Mouse (Mus musculus) midbrain, embryonic 11.5 days (tissue): Measurements from ENCODE around the gene Erich2. TPM values are rescaled to one million over a fixed set of nuclear protein-coding genes. Genes with fewer than 3 reads are reported as not detected.
A peak's percentile ranks its signal among the peaks of the same experiment; 100 is the strongest.

ENCODE experiments used
- ATAC-seq: fragments of 200-750 bp; cut with Nextera tagmentation; 2 replicates; pipeline ENCODE4 v1.8.0; 2017; ENCODE audit warnings: moderate TSS enrichment, moderate library complexity; ENCODE audit not compliant: low FRiP score
- DNase-seq: peaks from one replicate; pipeline ENCODE4 v3.0.0; 2015; ENCODE audit warnings: low spot score; ENCODE audit errors: missing footprints
- H3K27ac ChIP-seq: fragments of 300-500 bp; sonication (generic); 2 replicates; pipeline ENCODE4 v1.5.1; 2014; ENCODE audit warnings: low read depth, low read length
- H3K27me3 ChIP-seq: fragments of 300-500 bp; sonication (generic); 2 replicates; pipeline ENCODE4 v1.6.1; 2014; ENCODE audit warnings: mild to moderate bottlenecking, low read length, moderate library complexity, mixed read lengths; ENCODE audit not compliant: control insufficient read depth, insufficient read depth
- H3K36me3 ChIP-seq: fragments of 300-500 bp; sonication (generic); 2 replicates; pipeline ENCODE4 v1.6.1; 2014; ENCODE audit warnings: mild to moderate bottlenecking, low read length, moderate library complexity, mixed read lengths; ENCODE audit not compliant: control insufficient read depth, insufficient read depth
- H3K4me1 ChIP-seq: fragments of 300-500 bp; sonication (generic); 2 replicates; pipeline ENCODE4 v1.6.1; 2014; ENCODE audit warnings: low read length; ENCODE audit not compliant: control insufficient read depth, insufficient read depth
- H3K4me2 ChIP-seq: fragments of 300-500 bp; sonication (generic); 2 replicates; pipeline ENCODE4 v1.6.1; 2014; ENCODE audit warnings: mild to moderate bottlenecking, moderate library complexity
- H3K4me3 ChIP-seq: fragments of 300-500 bp; sonication (generic); 2 replicates; pipeline ENCODE4 v1.5.1; 2014; ENCODE audit warnings: low read depth, low read length
- H3K9ac ChIP-seq: fragments of 300-500 bp; sonication (generic); 2 replicates; pipeline ENCODE4 v1.6.1; 2014; ENCODE audit warnings: low read length
- H3K9me3 ChIP-seq: fragments of 300-500 bp; sonication (generic); 2 replicates; pipeline ENCODE4 v1.6.1; 2016; ENCODE audit warnings: low read length; ENCODE audit not compliant: control insufficient read depth
- WGBS: fragments of 180-500 bp; shearing (Covaris S2); extraction: QIAGEN DNeasy Blood & Tissue Kit; methylation state at CpG from one replicate; pipeline ENCODE4 v1.1.7; 2014; 5-methylcytosine and 5-hydroxymethylcytosine counted together
- polyA plus RNA-seq: library from polyadenylated mRNA; unstranded; fragments of >200 nt; fragmentation: Nextera tagmentation; extraction: Ambion mirVana; gene quantifications from 2 replicates; pipeline ENCODE4 v1.2.1, GENCODE M21; 2014

The Erich2 gene
- polyA plus RNA-seq, 1 experiment from 2014 or later, result 3.0 TPM

GRCm38 (mm10) chr2:70559520-70559919 is 50.9 kb downstream of the Erich2 start:
- Histone ChIP-seq H3K27ac (no peak overlapping the region), H3K4me3 (no peak overlapping the region)

GRCm38 (mm10) chr2:70561077-70561795 is 52.6 kb downstream of the Erich2 start:
- peak overlapping the region; percentile 32 for H3K4me3 ChIP-seq
- H3K4me2 ChIP-seq, result peak overlapping the region; percentile 44
- peak; percentile 45; the same call in 1 of the 2 replicates for ATAC-seq
- no peaks in the 10 kb centered on the region for H3K36me3 ChIP-seq
- peaks cover 77% of the 10 kb centered on the region for H3K27me3 ChIP-seq
- H3K9me3 ChIP-seq, result no peaks in the 10 kb centered on the region
- H3K27ac ChIP-seq, result no peak overlapping the region
- H3K4me1 ChIP-seq, result peaks cover 36% of the 10 kb centered on the region
- peak; percentile 100 for DNase-seq
- H3K9ac ChIP-seq, result no peak overlapping the region
- under 1% methylated on average over 29 of the region's 29 CpGs for WGBS

More at GRCm38 (mm10) chr2:70559520-70559919, 50.9 kb downstream of the Erich2 start:
- Histone ChIP-seq H3K27me3 (peaks cover 59% of the 10 kb centered on the region), H3K9me3 (no peaks in the 10 kb centered on the region), H3K36me3 (no peaks in the 10 kb centered on the region), H3K4me2 (no peak overlapping the region), H3K9ac (no peak overlapping the region), H3K4me1 (peaks cover 24% of the 10 kb centered on the region)
- WGBS, result 2% methylated on average over 13 of the region's 13 CpGs
- peak; percentile 98 for DNase-seq
- ATAC-seq, result no peak

- Histone ChIP-seq H3K9me3 (no peaks in the 10 kb centered on the region), H3K27ac (peak overlapping the region; percentile 38), H3K4me1 (peaks cover 38% of the 10 kb centered on the region), H3K36me3 (no peaks in the 10 kb centered on the region), H3K4me2 (peak overlapping the region; percentile 44), H3K27me3 (peaks cover 85% of the 10 kb centered on the region), H3K4me3 (peak overlapping the region; percentile 32), H3K9ac (peak overlapping the region; percentile 55)
- peak; percentile 97 for DNase-seq
- ATAC-seq, result peak; percentile 22; the same call in 1 of the 2 replicates
- WGBS, result under 1% methylated on average over 42 of the region's 42 CpGs
Observed at GRCm38 (mm10) chr2:70562011-70562491, 53.4 kb downstream of the Erich2 start.

DNA sequence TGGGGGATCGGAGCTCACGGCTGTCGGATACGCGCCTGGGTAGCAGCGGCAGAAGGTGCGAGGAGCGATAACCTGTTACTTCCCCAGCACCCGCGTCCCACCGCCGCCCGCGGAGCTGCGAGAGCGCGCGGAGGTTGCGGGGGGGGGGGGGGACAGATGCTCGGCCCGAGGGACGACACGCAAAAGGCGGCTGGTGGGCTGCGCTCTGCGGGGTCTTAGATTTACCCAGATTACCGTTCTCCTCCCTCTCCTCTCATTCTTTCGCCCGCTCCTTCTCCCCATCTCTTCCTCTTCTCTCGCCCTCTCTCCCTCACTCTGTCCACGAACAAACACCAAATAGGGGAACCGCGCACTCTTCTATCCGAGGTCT is 54.0 kb downstream of the Erich2 start:
- H3K4me1 ChIP-seq, result peaks cover 43% of the 10 kb centered on the region

DNA sequence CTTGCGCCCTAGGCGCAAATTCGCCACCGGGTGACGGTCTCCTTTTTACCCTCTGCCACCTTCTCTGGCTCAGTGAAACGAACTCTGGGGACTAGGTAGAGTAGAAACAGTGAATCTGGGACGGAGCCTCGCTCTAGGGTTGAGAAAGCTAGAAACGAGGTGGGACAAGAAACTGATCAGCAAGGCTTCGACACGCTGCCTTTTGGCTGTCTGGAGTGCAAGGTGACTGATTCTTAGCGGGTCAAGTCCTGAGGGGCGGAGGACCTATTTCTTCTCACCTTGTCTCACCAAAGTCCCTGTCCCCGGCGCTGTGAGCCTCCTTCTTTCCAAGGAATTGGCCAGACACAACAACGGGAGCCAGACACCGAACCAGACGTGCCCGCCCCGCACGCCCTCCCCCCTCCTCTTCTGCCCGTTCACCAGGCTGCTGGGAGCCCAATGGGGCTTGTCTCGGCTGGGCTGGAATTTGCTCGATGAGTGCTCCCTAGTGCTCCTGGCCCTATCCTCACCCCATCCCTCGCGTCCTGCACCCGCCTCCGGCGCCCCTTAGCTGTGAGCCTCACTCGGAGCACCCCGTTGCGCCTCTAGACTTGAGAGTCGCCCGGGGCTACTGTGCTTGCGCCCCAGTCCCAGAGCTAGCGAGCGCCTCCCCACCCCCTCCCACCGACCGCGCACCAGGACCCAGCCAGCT is 54.5 kb downstream of the Erich2 start:
- Histone ChIP-seq H3K4me2 (peak overlapping the region; percentile 44), H3K4me3 (peak overlapping the region; percentile 32), H3K27ac (peak overlapping the region; percentile 22; the same call in 1 of the 2 replicates), H3K9ac (peak overlapping the region; percentile 55), H3K36me3 (no peaks in the 10 kb centered on the region), H3K27me3 (peaks cover 94% of the 10 kb centered on the region), H3K9me3 (no peaks in the 10 kb centered on the region), H3K4me1 (peaks cover 48% of the 10 kb centered on the region)
- 0% methylated on average over 37 of the region's 40 CpGs for WGBS
- DNase-seq, result peak; percentile 97
- ATAC-seq, result no peak

More for the DNA sequence above, 54.0 kb downstream of the Erich2 start:
- H3K9ac ChIP-seq, result peak overlapping the region; percentile 55
- no peak for DNase-seq
- H3K36me3 ChIP-seq, result no peaks in the 10 kb centered on the region
- peaks cover 89% of the 10 kb centered on the region for H3K27me3 ChIP-seq
- H3K4me3 ChIP-seq, result peak overlapping the region; percentile 32
- 0% methylated on average over 21 of the region's 34 CpGs for WGBS
- ATAC-seq, result no peak
- no peak overlapping the region; the same call in none of the 2 replicates for H3K27ac ChIP-seq
- H3K9me3 ChIP-seq, result no peaks in the 10 kb centered on the region
- H3K4me2 ChIP-seq, result peak overlapping the region; percentile 44

DNA sequence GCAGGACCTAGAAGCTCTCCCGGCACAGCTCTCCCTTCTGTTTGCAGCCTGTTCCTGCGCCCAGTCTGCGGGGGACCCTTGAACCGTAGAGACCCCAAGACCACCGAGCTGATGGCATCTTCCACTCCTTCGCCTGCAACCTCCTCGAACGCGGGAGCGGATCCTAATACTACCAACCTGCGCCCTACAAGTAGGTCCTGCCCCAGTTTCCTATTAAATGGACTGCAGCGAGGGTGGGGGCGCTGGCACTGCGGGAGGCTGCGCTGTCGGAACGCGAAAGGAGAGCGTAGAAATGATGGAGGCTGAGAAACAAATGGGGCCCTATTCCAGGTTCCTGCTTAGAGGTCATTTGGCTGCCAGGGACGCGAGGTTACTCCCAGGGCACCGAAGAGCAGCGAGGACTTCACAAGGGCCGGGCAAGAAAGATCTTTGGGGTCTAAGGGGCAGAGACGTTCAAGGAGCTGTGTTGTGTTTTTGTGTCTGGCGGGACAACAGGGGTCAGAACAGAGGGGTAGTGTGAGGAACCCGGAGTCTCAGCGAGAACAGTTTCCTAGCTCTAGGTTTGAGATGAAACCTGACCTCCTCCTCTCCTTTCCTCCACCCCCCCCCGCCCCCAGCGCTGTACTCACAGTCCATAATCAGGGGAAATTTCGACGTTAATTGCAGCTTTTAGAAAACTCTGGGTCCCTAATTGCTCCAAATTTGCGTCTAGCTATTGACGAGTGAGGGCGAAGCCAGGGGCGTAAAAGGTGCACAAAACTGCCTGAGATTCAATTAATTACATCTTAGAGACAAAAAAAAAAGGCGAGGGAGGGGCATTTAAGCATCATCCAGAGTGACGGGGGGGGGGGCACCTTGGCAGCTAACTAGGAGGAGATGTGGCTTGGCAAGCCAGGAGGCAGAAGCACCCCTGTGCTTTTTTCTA is 55.4 kb downstream of the Erich2 start:
- Histone ChIP-seq H3K9me3 (no peaks in the 10 kb centered on the region), H3K27ac (peak overlapping the region; percentile 17; the same call in 1 of the 2 replicates), H3K27me3 (peaks cover 98% of the 10 kb centered on the region), H3K4me1 (peaks cover 55% of the 10 kb centered on the region), H3K4me2 (peak overlapping the region; percentile 44; the same call in 1 of the 2 replicates), H3K4me3 (peak overlapping the region; percentile 32), H3K9ac (peak overlapping the region; percentile 55), H3K36me3 (no peaks in the 10 kb centered on the region)
- 1% methylated on average over 37 of the region's 38 CpGs for WGBS
- peak; percentile 92 for DNase-seq
- ATAC-seq, result no peak

DNA sequence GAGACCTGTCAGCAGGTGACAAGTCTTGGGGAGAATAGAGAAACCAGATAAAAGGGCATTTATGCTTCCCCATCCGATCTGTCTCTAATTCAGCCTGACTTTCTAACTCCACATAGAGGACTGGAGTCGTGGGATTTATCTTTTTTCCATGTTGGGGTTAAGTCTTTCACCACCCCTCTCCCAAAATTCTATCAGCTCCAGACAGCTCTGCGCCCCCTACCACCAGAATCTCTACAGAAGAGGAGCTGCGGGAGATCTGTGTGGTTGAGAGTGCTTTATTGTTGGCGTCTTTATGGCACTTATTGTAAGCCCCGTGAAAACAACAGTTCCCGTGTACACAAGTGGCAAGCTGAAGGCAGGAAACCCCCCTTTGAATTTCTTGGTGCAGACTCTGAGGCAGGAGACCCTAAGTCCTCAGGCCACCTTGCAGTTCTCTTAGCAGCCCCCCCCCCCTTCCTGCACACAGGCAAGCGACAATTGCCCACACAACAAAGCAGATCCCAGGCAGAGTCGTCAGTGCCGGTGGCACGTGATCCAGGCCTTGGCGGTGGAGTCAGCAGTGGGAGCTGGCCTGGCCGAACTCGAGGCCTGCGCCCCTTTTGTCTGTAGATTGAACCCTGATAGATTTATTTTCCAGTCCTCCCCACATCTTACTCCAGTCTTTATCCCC is 56.2 kb downstream of the Erich2 start:
- Histone ChIP-seq H3K9me3 (no peaks in the 10 kb centered on the region), H3K36me3 (no peaks in the 10 kb centered on the region), H3K9ac (peak overlapping the region; percentile 34), H3K27ac (peak overlapping the region; percentile 17; the same call in 1 of the 2 replicates), H3K4me2 (peak overlapping the region; percentile 8), H3K4me3 (peak overlapping the region; percentile 32), H3K4me1 (peaks cover 55% of the 10 kb centered on the region), H3K27me3 (peaks cover 98% of the 10 kb centered on the region)
- ATAC-seq (no peak), DNase-seq (peak; percentile 92)
- under 1% methylated on average over 15 of the region's 15 CpGs for WGBS
